Mouse (Mus musculus): ENCODE results near the gene Gpx8.
A peak's percentile ranks its signal among the peaks of the same experiment; 100 is the strongest.
"Not testable (repeated sequence)": the region's sequence is repeated elsewhere in the genome, so short reads cannot be mapped to it uniquely, and the experiment has no call there.

Gpx8 gene

DNA sequence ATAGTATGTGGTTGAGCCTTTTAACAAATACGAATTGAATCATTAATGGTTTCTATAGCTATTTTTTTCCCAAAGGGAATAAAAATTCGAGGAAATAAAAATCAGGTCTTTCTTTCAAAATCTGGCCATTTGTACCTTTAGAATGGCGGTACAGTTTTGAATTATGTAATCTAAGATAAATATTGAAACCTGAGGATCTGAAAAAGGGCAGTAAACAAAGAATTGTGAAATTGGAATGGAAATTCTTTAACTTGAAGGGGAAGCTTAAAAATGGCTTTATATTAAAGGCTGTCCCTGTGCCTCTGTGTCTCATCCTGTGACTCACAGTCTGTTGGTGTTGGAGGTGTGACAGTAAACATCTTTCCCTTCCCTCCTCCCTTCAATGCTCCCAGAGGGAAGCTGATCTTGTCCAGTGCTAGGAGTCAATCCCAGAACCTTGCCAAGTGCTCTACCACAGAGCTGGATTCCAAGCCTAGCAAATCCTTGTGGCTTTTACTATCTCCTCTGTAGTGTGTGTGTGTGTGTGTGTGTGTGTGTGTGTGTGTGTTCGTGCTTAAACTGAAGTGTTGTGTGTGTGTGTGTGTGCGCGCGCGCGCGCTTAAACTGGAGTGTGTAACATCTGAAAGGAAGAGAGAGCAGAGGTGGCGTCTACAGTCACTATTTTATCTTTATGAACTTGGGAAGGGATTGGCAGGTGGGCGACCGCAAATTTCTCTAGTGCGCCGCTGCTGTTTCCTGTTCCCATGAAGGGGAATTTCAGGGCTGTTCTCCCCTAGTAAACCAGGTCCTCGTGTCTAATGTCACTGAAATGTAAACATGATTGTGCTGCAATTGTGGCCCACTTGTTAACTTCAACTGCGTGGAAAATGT lies 22.7 kb downstream of the Gpx8 start:
- DNase-seq = no peak

DNA sequence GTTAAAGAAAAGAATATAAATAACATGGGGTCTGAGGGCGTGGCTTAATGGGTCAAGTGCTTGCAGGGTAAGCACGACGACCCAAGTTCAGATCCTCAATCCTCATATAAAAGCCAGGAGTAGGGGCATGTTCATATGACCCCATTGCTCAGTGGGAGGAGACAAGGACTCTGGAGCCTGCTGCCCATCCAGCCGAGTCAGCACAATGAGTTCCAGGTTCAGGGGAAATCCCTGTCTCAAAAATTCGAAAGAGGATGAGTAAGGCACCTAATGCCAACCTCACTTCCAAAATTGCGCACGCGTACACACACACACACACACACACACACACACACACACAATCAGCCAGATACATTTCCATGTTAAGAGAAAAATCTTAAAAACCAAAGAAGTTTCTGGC lies 23.7 kb downstream of the Gpx8 start:
- DNase-seq = no peak

DNA sequence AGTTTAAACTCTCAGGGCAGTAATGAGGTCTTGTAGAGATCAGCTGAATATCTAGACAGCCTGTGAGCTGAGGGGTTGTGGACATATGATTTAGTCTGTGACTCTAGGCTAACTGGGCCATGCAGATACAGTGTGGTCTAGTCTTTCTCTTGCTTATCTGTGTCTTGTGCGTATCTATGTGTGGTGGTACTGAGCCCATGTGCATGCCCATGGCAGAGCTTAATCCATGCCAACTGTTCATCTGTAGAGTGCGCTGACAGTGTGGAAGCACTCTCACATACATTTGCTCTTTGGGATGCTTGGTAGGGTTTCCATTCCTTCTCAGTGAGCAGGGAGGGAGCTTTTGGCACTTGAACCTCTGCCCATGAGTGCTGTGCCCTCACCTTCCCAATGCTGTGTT lies 24.7 kb downstream of the Gpx8 start:
- no peak for DNase-seq

DNA sequence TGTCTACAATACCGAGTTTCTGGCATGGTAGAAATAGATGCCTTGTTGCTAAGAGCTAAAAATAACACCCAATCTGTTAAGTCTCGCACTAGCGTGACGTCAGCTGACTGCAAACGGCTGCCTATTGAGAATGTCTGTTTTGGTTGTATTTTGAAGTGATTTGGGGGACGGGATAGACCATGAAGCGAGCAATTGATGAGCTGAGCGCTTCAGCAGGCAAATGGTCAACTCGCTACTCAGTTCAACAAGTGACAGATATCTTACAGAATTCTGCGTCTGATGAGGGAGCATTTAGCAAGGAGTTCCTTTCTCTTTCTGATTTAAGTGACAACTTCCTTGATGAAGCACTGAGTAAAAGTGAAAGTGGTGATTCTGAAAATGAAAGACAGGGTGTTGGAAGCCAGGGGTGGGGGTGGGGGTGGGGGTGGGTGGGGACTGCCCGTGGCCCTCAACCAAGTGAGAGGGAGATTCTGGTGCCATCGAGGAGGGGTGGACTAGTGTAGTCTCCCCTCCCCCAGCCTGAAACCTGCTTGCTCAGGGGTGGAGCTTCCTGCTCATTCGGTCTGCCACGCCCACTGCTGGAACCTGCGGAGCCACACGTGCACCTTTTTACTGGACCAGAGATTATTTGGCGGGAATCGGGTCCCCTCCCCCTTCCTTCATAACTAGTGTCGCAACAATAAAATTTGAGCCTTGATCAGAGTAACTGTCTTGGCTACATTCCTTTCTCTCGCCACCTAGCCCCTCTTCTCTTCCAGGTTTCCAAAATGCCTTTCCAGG lies 32.8 kb downstream of the Gpx8 start:
- not testable (repeated sequence) for DNase-seq

DNA sequence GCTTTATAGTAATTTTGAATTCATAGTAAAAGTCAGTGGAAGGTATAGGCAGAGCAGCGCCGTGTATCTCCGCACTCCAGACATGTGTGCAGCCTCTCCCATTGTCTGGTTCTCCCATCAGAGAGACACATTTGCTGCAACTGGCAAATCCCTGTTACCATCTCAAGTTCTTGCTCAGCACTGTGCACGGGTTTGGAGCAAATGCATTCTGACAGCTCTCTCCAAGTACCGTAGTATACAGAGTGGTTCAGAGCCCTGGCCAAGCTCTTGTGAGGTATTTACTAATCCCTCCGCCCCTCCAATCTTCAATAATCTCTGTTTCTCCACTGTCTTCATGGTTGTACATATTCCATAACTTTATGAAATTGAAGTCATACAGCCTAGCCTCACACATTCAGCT lies 33.5 kb downstream of the Gpx8 start:
- no peak for DNase-seq

DNA sequence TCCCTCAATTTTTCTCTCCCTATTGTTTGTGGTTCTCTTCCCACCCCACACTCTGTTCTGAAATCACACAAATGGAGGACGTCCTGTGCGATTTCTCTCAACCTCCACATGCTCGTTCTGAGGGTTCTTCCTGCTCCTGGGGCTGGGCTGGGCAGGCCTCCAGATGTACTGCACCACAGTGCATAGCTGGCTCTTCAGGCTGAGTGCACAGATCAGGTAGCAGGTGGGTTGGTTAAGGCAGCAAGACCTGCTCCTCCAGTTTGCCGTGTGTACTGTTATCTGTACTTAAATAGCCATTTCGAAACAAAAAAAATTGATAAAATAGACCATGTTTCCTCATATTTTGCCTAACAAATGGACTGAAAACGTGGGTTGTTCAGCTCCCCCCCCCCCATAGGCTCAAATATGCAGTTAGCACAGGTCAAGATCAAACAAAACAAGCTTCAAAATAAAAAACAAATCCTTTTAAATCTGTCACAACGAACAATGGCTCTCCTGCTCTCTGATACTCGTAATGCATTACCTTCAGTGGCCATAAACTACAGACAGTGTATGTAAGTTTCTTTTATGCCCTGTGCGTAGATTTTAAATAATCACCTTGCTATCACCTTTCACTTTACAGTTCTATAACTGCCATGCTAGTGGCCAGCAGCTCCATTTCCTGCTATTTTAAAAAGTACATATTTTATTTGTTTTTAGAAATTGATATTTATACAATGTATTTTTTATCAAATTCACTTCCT lies 45.5 kb downstream of the Gpx8 start:
- DNase-seq = no peak

DNA sequence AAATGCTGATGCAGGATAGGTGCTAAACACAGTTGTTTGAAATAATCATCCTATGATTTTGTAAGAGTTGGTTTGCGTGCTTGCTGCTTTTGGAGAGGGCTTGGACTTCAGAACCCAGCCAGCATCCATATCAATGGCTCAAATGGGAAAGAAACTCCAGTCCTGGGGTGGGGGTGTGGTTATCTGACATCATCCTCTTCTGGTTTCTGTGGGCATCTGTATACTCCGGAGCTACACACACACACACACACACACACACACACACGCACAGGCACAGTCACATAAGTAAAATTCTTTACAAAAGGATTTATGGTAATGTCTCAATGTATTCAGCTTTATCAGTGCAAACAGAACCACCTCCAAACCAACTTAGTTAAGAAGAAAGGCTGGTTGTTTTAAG lies 46.1 kb downstream of the Gpx8 start:
- no peak for DNase-seq

DNA sequence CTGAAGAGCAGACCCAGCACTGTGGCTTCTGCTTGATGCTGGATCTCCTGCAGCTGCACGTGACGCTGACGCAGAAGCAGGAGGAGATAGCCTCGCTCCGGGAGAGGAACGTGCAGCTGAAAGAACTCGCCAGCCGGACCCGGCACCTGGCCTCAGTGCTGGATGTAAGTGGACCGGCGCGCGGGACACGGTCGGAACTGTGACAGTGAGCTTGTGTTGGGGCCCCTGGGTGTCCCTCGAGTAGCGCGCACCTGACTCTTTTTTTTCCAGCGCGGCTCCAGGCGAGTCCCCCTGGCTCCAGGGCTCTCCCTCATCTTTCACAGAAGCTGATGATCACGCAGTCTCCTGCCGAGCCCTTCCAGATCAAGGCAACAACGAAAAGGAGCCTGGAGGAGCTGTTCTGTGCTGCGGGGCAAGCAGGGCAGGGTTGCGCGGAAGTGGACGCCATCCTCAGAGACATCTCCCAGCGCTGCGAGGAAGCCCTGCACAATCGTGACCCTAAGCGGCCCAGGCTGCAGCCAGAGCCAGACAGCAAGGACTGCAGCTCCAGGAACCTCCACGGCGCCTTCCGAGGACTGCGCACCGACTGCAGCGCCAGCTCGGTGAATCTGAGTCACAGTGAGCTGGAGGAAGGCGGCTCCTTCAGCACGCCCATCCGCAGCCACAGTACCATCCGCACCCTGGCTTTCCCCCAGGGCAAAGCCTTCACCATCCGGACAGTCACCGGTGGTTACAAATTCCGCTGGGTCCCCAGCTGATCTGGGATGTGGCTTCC lies 47.6 kb downstream of the Gpx8 start:
- DNase-seq = peak; percentile 18 to 21

DNA sequence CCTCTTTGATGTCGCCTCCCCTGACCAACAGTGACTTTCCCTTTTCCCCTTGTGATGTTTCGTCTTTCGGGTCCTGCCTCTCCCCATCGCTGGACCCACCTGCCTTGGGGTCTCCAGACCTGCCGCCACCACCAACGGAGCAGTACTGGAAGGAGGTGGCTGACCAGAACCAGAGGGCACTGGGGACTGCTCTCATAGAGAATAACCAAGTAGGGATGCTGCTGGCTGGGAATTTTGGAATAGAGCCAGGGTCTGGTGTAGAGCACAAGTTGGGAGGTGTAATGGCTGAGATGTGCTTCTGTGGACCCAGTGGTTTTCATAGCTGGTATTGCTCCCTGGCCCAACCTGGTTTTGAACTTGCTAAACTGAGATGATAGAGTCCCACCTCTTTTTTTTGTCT lies 48.8 kb downstream of the Gpx8 start:
- DNase-seq = no peak

DNA sequence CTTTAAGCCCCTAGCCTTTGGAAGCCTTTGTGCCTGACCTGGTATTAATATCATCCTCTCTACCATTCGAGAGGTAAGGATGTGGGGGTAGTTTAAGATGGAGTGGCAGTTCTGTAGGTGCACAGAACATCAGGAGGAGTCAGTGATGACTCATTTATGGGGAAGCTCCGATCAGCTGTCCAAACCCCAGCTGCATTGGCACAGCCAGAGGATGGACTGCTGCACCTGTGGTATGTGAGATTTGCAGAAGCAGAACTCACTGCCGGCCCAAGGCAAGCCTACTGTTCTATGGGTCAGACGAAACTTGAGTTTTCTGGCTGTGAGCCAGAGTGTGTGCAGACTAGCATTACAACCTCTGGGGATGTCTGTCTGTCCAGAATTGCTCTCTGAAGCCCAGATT lies 49.8 kb downstream of the Gpx8 start:
- DNase-seq = no peak

DNA sequence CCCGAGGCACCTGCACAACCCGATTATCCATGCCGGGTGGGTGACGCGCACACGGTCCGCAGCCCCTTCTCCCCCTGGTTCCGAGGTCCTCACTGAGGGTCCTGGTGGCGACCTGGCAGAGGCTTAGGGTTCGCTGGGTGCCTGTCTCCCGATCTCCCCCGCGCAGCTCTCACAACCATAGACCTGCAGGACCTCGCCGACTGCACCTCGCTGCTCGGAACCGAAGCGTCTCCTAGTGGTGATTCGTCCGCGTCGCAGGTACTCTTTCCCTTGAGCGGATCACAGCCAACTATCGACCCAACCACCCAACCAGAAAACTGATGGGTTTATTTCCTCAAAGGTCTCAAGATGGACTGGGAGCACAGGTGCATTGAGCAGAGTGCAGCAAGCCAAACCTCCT lies 52.0 kb downstream of the Gpx8 start:
- peak; percentile 71 to 72 for DNase-seq

DNA sequence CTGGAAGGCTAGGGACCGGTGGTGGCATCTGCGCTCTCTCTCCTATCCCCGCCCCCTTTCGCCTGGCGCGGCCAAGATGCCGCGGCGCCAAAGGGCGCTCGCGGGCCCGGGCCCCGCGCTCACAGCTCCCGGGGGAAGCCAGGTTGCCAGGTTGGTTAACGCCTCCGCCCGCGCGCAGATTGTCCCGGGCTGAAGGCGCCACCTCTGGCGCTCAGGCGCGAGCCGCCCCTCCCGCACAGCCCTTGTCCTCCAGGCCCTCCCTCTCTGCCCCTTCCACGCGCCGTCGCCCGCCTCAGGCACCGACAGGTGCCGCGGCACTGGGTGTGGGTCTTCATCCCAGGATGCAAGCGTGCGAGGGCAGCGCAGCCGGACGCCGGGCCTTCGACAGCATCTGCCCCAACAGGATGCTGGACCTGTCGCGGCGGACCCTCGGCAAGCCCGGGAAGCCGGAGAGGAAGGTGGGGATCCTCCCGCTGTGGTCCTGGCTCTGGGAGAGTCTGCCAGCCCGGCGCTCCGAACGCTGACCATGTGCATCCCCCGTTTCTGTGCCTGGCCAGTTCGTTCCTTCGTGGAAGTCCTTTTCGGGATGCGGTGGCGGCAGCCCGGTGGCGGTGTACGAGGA lies 52.6 kb downstream of the Gpx8 start, which contains the start of gene Mcidas:
TSS of gene Mcidas (plus strand) at position 315 of the 622 bp plus-strand sequence.
- DNase-seq = peak; percentile 22 to 26

Data from cerebellum, postnatal 36 days (tissue).